Mouse (Mus musculus) midbrain, embryonic 11.5 days (tissue): ENCODE measurements around the gene Zfp235. TPM values are rescaled to one million over a fixed set of nuclear protein-coding genes. Genes with fewer than 3 reads are reported as not detected.

Experiments
- ATAC-seq: fragments of 200-750 bp; cut with Nextera tagmentation; 2 replicates; pipeline ENCODE4 v1.8.0; 2017; ENCODE audit warnings: moderate TSS enrichment, moderate library complexity; ENCODE audit not compliant: low FRiP score
- DNase-seq: peaks from one replicate; pipeline ENCODE4 v3.0.0; 2015; ENCODE audit warnings: low spot score; ENCODE audit errors: missing footprints
- H3K27ac ChIP-seq: fragments of 300-500 bp; sonication (generic); 2 replicates; pipeline ENCODE4 v1.5.1; 2014; ENCODE audit warnings: low read depth, low read length
- H3K27me3 ChIP-seq: fragments of 300-500 bp; sonication (generic); 2 replicates; pipeline ENCODE4 v1.6.1; 2014; ENCODE audit warnings: mild to moderate bottlenecking, low read length, moderate library complexity, mixed read lengths; ENCODE audit not compliant: control insufficient read depth, insufficient read depth
- H3K36me3 ChIP-seq: fragments of 300-500 bp; sonication (generic); 2 replicates; pipeline ENCODE4 v1.6.1; 2014; ENCODE audit warnings: mild to moderate bottlenecking, low read length, moderate library complexity, mixed read lengths; ENCODE audit not compliant: control insufficient read depth, insufficient read depth
- H3K4me1 ChIP-seq: fragments of 300-500 bp; sonication (generic); 2 replicates; pipeline ENCODE4 v1.6.1; 2014; ENCODE audit warnings: low read length; ENCODE audit not compliant: control insufficient read depth, insufficient read depth
- H3K4me2 ChIP-seq: fragments of 300-500 bp; sonication (generic); 2 replicates; pipeline ENCODE4 v1.6.1; 2014; ENCODE audit warnings: mild to moderate bottlenecking, moderate library complexity
- H3K4me3 ChIP-seq: fragments of 300-500 bp; sonication (generic); 2 replicates; pipeline ENCODE4 v1.5.1; 2014; ENCODE audit warnings: low read depth, low read length
- H3K9ac ChIP-seq: fragments of 300-500 bp; sonication (generic); 2 replicates; pipeline ENCODE4 v1.6.1; 2014; ENCODE audit warnings: low read length
- H3K9me3 ChIP-seq: fragments of 300-500 bp; sonication (generic); 2 replicates; pipeline ENCODE4 v1.6.1; 2016; ENCODE audit warnings: low read length; ENCODE audit not compliant: control insufficient read depth
- WGBS: fragments of 180-500 bp; shearing (Covaris S2); extraction: QIAGEN DNeasy Blood & Tissue Kit; methylation state at CpG from one replicate; pipeline ENCODE4 v1.1.7; 2014; 5-methylcytosine and 5-hydroxymethylcytosine counted together
- polyA plus RNA-seq: library from polyadenylated mRNA; unstranded; fragments of >200 nt; fragmentation: Nextera tagmentation; extraction: Ambion mirVana; gene quantifications from 2 replicates; pipeline ENCODE4 v1.2.1, GENCODE M21; 2014

Gene Zfp235
- polyA plus RNA-seq, 1 experiment from 2014 or later: 13.5 TPM

DNA sequence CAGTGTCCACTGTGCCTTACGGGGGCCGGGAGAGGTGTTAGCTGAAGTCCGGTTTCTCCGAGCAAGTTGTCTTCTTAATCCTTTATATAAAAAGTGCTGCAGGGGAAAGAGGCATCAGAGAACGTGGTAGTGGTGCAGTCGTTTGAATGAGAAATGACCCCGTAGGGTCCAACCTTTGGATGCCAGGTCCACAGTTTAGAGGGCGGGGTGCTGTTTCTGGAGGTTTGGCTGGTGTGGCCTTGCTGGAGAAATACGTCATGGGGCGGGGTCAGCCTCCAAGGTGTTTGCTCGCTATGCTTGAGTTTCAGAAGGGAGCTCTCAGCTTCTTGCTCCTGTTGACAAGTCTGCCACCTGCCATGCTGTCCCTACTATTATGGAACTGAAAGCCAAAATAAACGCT lies 21.0 kb upstream of the Zfp235 start:
- H3K9me3 ChIP-seq: peaks cover 8% of the 10 kb centered on the region
- H3K27me3 ChIP-seq: no peaks in the 10 kb centered on the region
- H3K4me1 ChIP-seq: peaks cover 6% of the 10 kb centered on the region; the same call in 1 of the 2 replicates
- H3K4me2 ChIP-seq: peak overlapping the region; percentile 83
- no peak for ATAC-seq
- 16% methylated on average over 12 of the region's 12 CpGs for WGBS
- peak overlapping the region; percentile 74 for H3K9ac ChIP-seq
- DNase-seq: no peak
- no peak overlapping the region for H3K27ac ChIP-seq
- H3K36me3 ChIP-seq: peaks cover 6% of the 10 kb centered on the region; the same call in 1 of the 2 replicates
- H3K4me3 ChIP-seq: peak overlapping the region; percentile 59

DNA sequence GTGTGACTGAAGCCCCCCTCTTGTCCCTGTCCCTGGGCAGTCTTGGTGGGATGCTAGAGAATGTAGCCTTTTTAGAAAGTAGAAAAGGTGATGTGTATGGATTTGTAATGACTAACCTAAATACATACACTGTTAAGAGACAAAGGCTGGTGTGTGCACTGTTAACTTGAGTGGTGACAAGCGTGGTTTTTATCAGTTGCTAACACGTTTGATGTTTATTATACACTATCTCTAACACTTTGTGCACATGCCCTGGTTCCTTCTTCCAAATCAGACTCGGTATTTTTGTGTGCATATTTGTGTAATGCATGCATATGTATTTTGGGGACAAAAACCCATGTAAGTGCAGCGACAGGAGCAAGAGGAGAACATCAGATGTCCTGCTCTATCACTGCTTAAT lies 17.3 kb upstream of the Zfp235 start:
- Histone ChIP-seq H3K36me3 (no peaks in the 10 kb centered on the region), H3K4me1 (peaks cover 6% of the 10 kb centered on the region; the same call in 1 of the 2 replicates), H3K9me3 (no peaks in the 10 kb centered on the region), H3K4me3 (no peak overlapping the region), H3K4me2 (no peak overlapping the region), H3K27me3 (no peaks in the 10 kb centered on the region), H3K9ac (no peak overlapping the region), H3K27ac (no peak overlapping the region)
- DNase-seq (no peak), ATAC-seq (no peak)
- WGBS: 82% methylated on average over 4 of the region's 4 CpGs

DNA sequence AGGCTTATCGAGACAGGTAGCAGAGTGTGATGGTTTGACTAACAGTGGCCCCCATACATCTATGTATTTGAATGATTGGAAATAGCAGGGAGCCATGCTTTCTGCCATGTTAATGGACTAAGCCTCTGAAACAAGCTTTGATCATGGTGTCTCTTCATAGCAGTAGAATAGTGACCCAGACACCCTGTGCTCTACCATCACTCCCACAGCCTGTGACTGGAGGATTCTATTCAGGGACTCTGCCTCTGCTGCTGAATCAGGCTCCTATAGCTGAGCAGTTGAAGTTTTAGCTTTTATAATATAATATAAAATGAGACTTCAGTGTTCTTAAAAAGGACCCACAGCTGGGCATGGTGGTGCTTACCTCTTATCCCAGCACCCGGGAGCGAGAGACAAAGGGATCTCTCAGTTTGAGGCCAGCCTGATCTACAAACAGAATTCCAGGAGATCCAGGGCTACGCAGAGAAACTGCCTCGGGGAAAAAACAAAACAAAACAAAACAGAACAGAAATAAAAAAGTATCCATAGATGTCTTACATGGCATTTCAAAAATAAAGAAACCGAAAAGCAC lies 459 bp upstream of the Zfp235 start:
- peak; percentile 71 for ATAC-seq
- H3K4me3 ChIP-seq: peak overlapping the region; percentile 69
- H3K27me3 ChIP-seq: no peaks in the 10 kb centered on the region
- no peaks in the 10 kb centered on the region for H3K36me3 ChIP-seq
- 18% methylated on average over 6 of the region's 6 CpGs for WGBS
- peak overlapping the region; percentile 69 for H3K4me2 ChIP-seq
- DNase-seq: peak; percentile 86
- H3K27ac ChIP-seq: no peak overlapping the region
- peaks cover 6% of the 10 kb centered on the region; the same call in 1 of the 2 replicates for H3K4me1 ChIP-seq
- peak overlapping the region; percentile 76 for H3K9ac ChIP-seq
- H3K9me3 ChIP-seq: no peaks in the 10 kb centered on the region

DNA sequence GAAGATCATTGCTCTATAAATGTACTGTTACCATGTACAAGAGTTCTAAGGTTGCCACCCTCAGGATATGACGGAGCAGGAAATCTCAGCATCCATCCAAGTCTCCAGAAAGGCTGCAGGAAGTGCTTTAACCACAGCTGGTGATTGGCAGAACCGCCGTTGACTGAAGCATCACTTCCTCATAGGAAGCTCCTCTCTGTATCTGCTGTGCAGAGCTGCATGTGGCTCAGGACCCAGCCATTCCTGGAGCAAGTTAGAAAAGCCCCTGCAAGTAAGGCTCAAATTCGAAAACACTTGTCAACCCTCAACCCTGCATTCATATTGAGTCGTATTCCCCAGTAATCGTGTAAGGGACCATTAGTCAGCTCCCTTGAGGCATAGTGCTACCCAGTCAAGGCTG lies 8.6 kb downstream of the Zfp235 start:
- Histone ChIP-seq H3K4me1 (no peaks in the 10 kb centered on the region), H3K4me3 (no peak overlapping the region), H3K4me2 (no peak overlapping the region), H3K9me3 (no peaks in the 10 kb centered on the region; the same call in 1 of the 2 replicates), H3K27me3 (no peaks in the 10 kb centered on the region), H3K27ac (no peak overlapping the region), H3K36me3 (peaks cover 3% of the 10 kb centered on the region; the same call in 1 of the 2 replicates), H3K9ac (no peak overlapping the region)
- ATAC-seq (no peak), DNase-seq (no peak)
- 90% methylated on average over 6 of the region's 6 CpGs for WGBS

DNA sequence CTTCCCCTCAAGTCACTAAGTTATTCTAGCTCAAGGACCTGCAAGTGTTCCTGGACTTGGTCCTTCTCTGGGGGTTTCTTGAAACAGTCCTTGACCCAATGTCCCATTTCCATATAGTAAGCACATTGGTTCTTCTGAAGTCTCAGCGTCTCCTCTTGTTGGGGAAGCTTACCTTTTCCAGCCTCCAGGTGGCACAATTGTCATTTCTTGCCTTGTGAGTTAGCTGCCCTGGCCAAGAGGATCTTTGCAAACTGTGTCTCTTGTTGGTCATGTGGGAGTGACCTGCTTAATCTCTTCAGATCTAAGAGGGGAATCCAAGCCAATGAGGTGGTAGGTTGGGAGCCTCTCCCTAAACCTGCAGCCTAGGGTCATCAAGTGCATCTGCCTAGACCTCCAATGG lies 19.3 kb downstream of the Zfp235 start:
- DNase-seq (no peak), ATAC-seq (no peak)
- 32% methylated on average over 1 of the region's 1 CpGs for WGBS

DNA sequence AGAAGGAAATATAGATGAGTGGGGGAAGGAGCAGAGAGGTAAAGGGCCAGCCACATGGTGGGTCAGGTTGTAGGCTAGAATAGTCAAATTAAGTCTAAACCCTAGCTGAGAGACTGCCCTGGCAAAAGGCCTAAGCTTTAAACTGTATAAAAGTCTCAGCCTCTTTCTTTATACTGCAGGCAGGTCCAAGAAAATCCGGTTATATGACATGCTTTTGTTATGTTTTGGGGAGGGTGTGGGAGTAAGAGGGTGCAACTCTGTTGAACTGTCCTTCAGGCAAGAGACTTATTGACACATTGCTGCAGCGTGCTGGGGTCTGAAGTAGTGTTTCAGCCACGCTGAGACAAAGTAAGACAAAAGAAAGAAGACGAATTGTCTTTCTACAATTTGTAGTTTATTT lies 38.2 kb downstream of the Zfp235 start:
- no peaks in the 10 kb centered on the region for H3K4me1 ChIP-seq
- DNase-seq (no peak), ATAC-seq (no peak)
- no peak overlapping the region for H3K4me2 ChIP-seq
- no peak overlapping the region for H3K4me3 ChIP-seq
- no peaks in the 10 kb centered on the region for H3K27me3 ChIP-seq
- no peaks in the 10 kb centered on the region for H3K9me3 ChIP-seq
- no peak overlapping the region for H3K9ac ChIP-seq
- no peak overlapping the region for H3K27ac ChIP-seq
- WGBS: 59% methylated on average over 4 of the region's 4 CpGs
- no peaks in the 10 kb centered on the region for H3K36me3 ChIP-seq

More for the DNA sequence above, 19.3 kb downstream of the Zfp235 start:
- no peaks in the 10 kb centered on the region for H3K9me3 ChIP-seq
- H3K4me1 ChIP-seq: no peaks in the 10 kb centered on the region
- H3K4me3 ChIP-seq: no peak overlapping the region
- no peak overlapping the region for H3K27ac ChIP-seq
- H3K36me3 ChIP-seq: no peaks in the 10 kb centered on the region
- H3K9ac ChIP-seq: no peak overlapping the region
- no peaks in the 10 kb centered on the region for H3K27me3 ChIP-seq
- H3K4me2 ChIP-seq: no peak overlapping the region

DNA sequence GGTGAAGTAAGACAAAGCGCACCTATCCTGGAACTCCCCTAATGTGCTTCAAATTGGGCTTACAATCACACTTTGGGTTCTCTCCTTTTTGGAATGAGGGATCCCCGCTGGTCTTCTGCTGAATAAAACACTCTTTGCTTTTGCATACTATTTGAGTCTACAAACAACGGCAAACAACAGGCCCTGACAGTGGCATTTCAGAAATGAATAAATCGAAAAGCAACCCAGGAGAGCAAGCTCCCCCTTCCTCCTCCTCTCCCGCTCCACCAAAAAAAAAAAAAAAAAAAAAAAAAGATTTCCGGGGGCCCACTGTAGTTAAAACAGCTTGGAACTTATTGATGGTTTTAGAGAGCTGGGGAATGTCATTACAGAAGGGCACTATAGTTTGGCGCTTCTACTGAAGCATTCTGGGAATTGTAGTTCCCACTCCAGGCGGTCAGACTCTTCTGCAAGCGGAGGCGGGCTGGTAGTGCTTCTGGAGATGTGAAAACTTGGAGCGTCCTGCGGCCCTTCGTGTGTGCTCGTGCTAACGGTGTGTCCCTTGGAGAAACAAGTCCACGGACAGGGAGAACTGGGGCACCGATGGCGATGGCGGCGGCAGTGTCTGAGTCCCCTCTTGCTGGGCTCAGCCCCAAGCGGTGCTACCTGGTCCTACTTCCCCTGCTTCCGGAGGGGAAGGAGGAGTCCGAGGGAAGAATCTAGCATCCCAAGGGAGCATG lies 40.8 kb downstream of the Zfp235 start, which contains the start of gene Zfp114:
Gene Zfp114, plus strand, starts transcription at position 443 of the 719 bp plus-strand sequence.
- no peak within 1 kb of the TSS for H3K27ac ChIP-seq
- DNase-seq (peak; percentile 98), ATAC-seq (peak; percentile 92)
- no peaks in the 10 kb centered on the region for H3K27me3 ChIP-seq
- peak within 1 kb of the TSS; percentile 71 for H3K9ac ChIP-seq
- H3K4me3 ChIP-seq: peak within 1 kb of the TSS; percentile 48
- H3K4me1 ChIP-seq: no peaks in the 10 kb centered on the region
- no peaks in the 10 kb centered on the region for H3K9me3 ChIP-seq
- WGBS: 16% methylated on average over 23 of the region's 23 CpGs
- peak within 1 kb of the TSS; percentile 49 for H3K4me2 ChIP-seq
- H3K36me3 ChIP-seq: no peaks in the 10 kb centered on the region

DNA sequence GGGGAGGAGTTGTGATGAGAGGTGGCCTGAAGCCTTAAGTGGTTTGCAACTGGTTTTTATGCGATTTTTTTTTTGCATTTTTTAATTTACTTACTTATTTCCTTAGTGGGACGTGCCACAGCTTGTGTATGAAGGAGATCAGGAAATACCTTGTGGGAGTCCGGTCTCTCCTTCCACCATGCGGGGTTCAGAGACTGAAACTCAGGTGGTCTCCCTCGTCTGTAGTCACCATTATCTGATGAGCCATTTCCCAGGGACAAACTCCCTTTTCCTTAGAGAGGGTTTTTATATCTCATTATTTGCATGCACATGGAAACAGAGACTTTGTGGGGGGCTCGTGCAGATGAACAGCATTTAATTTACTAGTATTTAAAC lies 41.4 kb downstream of the Zfp235 start:
- Histone ChIP-seq H3K36me3 (no peaks in the 10 kb centered on the region), H3K4me3 (peak overlapping the region; percentile 48), H3K4me1 (no peaks in the 10 kb centered on the region), H3K9me3 (no peaks in the 10 kb centered on the region), H3K27ac (no peak overlapping the region), H3K27me3 (no peaks in the 10 kb centered on the region), H3K4me2 (peak overlapping the region; percentile 49), H3K9ac (peak overlapping the region; percentile 71)
- no peak for DNase-seq
- 65% methylated on average over 6 of the region's 6 CpGs for WGBS
- no peak; the same call in 1 of the 2 replicates for ATAC-seq

DNA sequence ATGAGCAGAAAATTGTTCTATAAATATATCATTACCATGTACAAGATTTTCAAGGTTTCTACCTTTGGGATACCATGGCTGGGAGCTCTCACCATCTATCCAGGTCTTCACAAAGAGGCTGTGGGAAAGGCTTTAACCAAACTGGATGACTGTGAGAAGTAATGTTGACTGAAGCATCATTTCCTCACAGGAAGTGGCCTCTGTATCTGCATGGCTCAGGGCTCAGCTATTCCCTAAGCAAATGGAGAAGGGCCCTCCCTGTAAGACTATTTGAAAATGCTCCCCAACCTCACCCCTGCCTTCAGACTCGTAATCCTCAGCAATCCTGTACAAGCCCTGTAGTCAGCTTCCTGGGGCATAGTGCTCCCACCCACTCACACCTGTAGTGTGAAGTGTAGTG lies 53.6 kb downstream of the Zfp235 start:
- H3K27ac ChIP-seq: no peak overlapping the region
- H3K27me3 ChIP-seq: no peaks in the 10 kb centered on the region
- H3K4me2 ChIP-seq: no peak overlapping the region
- no peaks in the 10 kb centered on the region for H3K4me1 ChIP-seq
- 67% methylated on average over 1 of the region's 1 CpGs for WGBS
- H3K9me3 ChIP-seq: no peaks in the 10 kb centered on the region
- ATAC-seq (no peak), DNase-seq (no peak)
- H3K9ac ChIP-seq: no peak overlapping the region
- H3K4me3 ChIP-seq: no peak overlapping the region
- no peaks in the 10 kb centered on the region for H3K36me3 ChIP-seq
